Mouse (Mus musculus): ENCODE results near the gene Ifnar1.

GRCm38 (mm10) chr16:91452363-91452896 lies 32.6 kb upstream of the Ifnar1 start:
- TF ChIP-seq CTCF (IDR thresholded peaks at IDR 0.05; ENCODE audit: low read depth, low read length) (peak; percentile 12; the same call in 1 of the 2 replicates), POLR2A (IDR thresholded peaks at IDR 0.05; ENCODE audit: extremely low read depth, insufficient read depth, low read length) (no peak)

Data from liver, adult 2 months (tissue).